Mouse (Mus musculus) cerebellum, adult 9-10 months (tissue): ENCODE data around the gene A430078G23Rik.
"Not testable (repeated sequence)": the region's sequence is repeated elsewhere in the genome, so short reads cannot be mapped to it uniquely, and the experiment has no call there.

Experiments
- DNase-seq: peaks from one replicate; pipeline ENCODE4 v3.0.0; 2022

The A430078G23Rik gene

GRCm38 (mm10) chr8:3353189-3353810 lies at the start of gene A430078G23Rik:
Gene A430078G23Rik (plus strand): TSS chr8:3353415.
- no peak for DNase-seq

- DNase-seq = not testable (repeated sequence)
Observed at GRCm38 (mm10) chr8:3308205-3308800, 44.9 kb upstream of the A430078G23Rik start.

GRCm38 (mm10) chr8:3309636-3310035 lies 43.6 kb upstream of the A430078G23Rik start:
- DNase-seq = no peak

GRCm38 (mm10) chr8:3311482-3311881 lies 41.7 kb upstream of the A430078G23Rik start:
- no peak for DNase-seq

- DNase-seq = not testable (repeated sequence)
Observed at GRCm38 (mm10) chr8:3313417-3313816, 39.8 kb upstream of the A430078G23Rik start.

GRCm38 (mm10) chr8:3313843-3314242 lies 39.4 kb upstream of the A430078G23Rik start:
- DNase-seq = no peak

GRCm38 (mm10) chr8:3314345-3314744 lies 38.9 kb upstream of the A430078G23Rik start:
- DNase-seq = no peak

GRCm38 (mm10) chr8:3316585-3316984 lies 36.6 kb upstream of the A430078G23Rik start:
- DNase-seq = no peak

GRCm38 (mm10) chr8:3319267-3319666 lies 33.9 kb upstream of the A430078G23Rik start:
- DNase-seq = not testable (repeated sequence)

- no peak for DNase-seq
Observed at GRCm38 (mm10) chr8:3324253-3324652, 29.0 kb upstream of the A430078G23Rik start.

GRCm38 (mm10) chr8:3327056-3327455 lies 26.2 kb upstream of the A430078G23Rik start:
- no peak for DNase-seq

GRCm38 (mm10) chr8:3327538-3328245 lies 25.5 kb upstream of the A430078G23Rik start:
- no peak for DNase-seq

- DNase-seq = peak; percentile 51
Observed at GRCm38 (mm10) chr8:3330662-3331061, 22.6 kb upstream of the A430078G23Rik start.

GRCm38 (mm10) chr8:3331692-3332091 lies 21.5 kb upstream of the A430078G23Rik start:
- DNase-seq = no peak

GRCm38 (mm10) chr8:3335881-3336280 lies 17.3 kb upstream of the A430078G23Rik start:
- no peak for DNase-seq

- DNase-seq = no peak
Observed at GRCm38 (mm10) chr8:3336658-3337524, 16.3 kb upstream of the A430078G23Rik start.

- not testable (repeated sequence) for DNase-seq
Observed at GRCm38 (mm10) chr8:3337525-3337824, 15.7 kb upstream of the A430078G23Rik start.

- no peak for DNase-seq
Observed at GRCm38 (mm10) chr8:3337971-3338370, 15.2 kb upstream of the A430078G23Rik start.

GRCm38 (mm10) chr8:3340711-3341110 lies 12.5 kb upstream of the A430078G23Rik start:
- not testable (repeated sequence) for DNase-seq

GRCm38 (mm10) chr8:3345337-3345736 lies 7.9 kb upstream of the A430078G23Rik start:
- DNase-seq = no peak

- DNase-seq = no peak
Observed at GRCm38 (mm10) chr8:3346691-3347413, 6.4 kb upstream of the A430078G23Rik start.

GRCm38 (mm10) chr8:3348142-3348823 lies 4.9 kb upstream of the A430078G23Rik start:
- no peak for DNase-seq
